ENCODE assay signal across 24 mouse cellular contexts in the genomic region with DNA sequence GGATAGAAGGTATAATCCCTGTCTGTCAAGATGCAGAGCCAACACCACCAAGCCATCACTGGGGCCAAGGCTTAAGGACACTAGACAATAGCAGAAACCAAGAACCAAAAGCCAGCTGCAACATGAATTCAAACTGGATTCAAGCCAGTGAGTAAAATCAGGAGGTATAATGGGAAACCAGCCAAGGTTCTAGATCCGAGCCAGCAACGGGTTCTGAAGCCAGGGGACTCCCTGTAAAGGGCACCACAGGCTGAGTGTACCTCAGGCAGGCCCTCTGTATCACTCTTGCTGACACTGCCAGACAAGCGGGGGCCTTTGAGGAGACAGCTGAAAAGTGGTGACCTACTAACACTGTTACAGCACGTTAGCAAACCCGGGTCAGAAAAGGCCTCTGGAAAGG. TPM values are rescaled to one million over a fixed set of nuclear protein-coding genes. Genes with fewer than 3 reads are reported as not detected.
DNase-seq lines count a peak whose midpoint lies in the region; ATAC-seq and TF ChIP-seq lines count a peak whose summit lies in the region.
"Had no signal": no experiment of that assay in that cellular context is flagged by ENCODE, and none has a peak within 500 bp of the region (broad histone marks: within the 10 kb centered on the region; RNA-seq: fewer than 3 reads in every experiment).

No protein-coding gene starts in this region.

- DNase-seq in adrenal gland, postnatal 10 days: peak; percentile 40
- DNase-seq in adrenal gland, postnatal 36 days: no peak
- DNase-seq in hindbrain, postnatal 0 days (ENCODE audit: low spot score): peak; percentile 15
- no peak for DNase-seq in neural tube, embryonic 10.5 days (ENCODE audit: extremely low spot score, low spot score)
- DNase-seq in limb, embryonic 10.5 days (ENCODE audit: low spot score): no peak
- DNase-seq: cerebellum, adult 9-10 months; gastrocnemius, postnatal 25 days; kidney, postnatal 25 days; lung, adult 18-20 months had no signal

- peaks cover 6% of the 10 kb centered on the region; the same call in 1 of the 2 replicates for H3K4me1 ChIP-seq in hindbrain, postnatal 0 days (ENCODE audit: insufficient read depth, low read length)
- H3K4me1 ChIP-seq in hindbrain, embryonic 12.5 days: peaks cover 20% of the 10 kb centered on the region
- H3K4me1 ChIP-seq in neural tube, embryonic 13.5 days (replicated peaks): peaks cover 36% of the 10 kb centered on the region
- H3K4me1 ChIP-seq in limb, embryonic 10.5 days: no peaks in the 10 kb centered on the region
- H3K4me1 ChIP-seq: megakaryocyte, embryonic 14.5 days had no signal

- no peak overlapping the region for H3K9ac ChIP-seq in hindbrain, postnatal 0 days (replicated peaks; ENCODE audit: low read length)
- no peak overlapping the region for H3K9ac ChIP-seq in hindbrain, embryonic 12.5 days
- H3K9ac ChIP-seq in neural tube, embryonic 13.5 days: no peak overlapping the region
- H3K9ac ChIP-seq: heart, embryonic 12.5 days; hindbrain, embryonic 15.5 days had no signal

- 39% methylated on average over 5 of the region's 5 CpGs for WGBS in hindbrain, postnatal 0 days
- 63% methylated on average over 5 of the region's 5 CpGs for WGBS in hindbrain, embryonic 12.5 days
- WGBS in neural tube, embryonic 13.5 days: 66% methylated on average over 5 of the region's 5 CpGs
- WGBS in limb, embryonic 10.5 days: 82% methylated on average over 5 of the region's 5 CpGs

- no peaks in the 10 kb centered on the region for H3K36me3 ChIP-seq in hindbrain, postnatal 0 days (ENCODE audit: insufficient read depth, low read length)
- H3K36me3 ChIP-seq in hindbrain, embryonic 12.5 days: no peaks in the 10 kb centered on the region
- no peaks in the 10 kb centered on the region for H3K36me3 ChIP-seq in neural tube, embryonic 13.5 days
- no peaks in the 10 kb centered on the region for H3K36me3 ChIP-seq in limb, embryonic 10.5 days
- H3K36me3 ChIP-seq: heart, embryonic 12.5 days; hindbrain, embryonic 15.5 days had no signal

- no peaks in the 10 kb centered on the region for H3K27me3 ChIP-seq in hindbrain, postnatal 0 days (ENCODE audit: insufficient read depth, low read length)
- no peaks in the 10 kb centered on the region for H3K27me3 ChIP-seq in hindbrain, embryonic 12.5 days
- H3K27me3 ChIP-seq in neural tube, embryonic 13.5 days: no peaks in the 10 kb centered on the region
- H3K27me3 ChIP-seq in limb, embryonic 10.5 days (ENCODE audit: low read depth, poor library complexity, severe bottlenecking): no peaks in the 10 kb centered on the region
- H3K27me3 ChIP-seq: heart, embryonic 12.5 days; hindbrain, embryonic 15.5 days had no signal

- H3K9me3 ChIP-seq in hindbrain, postnatal 0 days (ENCODE audit: low read length): no peaks in the 10 kb centered on the region
- no peaks in the 10 kb centered on the region for H3K9me3 ChIP-seq in hindbrain, embryonic 12.5 days (replicated peaks)
- H3K9me3 ChIP-seq in neural tube, embryonic 13.5 days: no peaks in the 10 kb centered on the region
- no peaks in the 10 kb centered on the region for H3K9me3 ChIP-seq in limb, embryonic 10.5 days (replicated peaks)
- H3K9me3 ChIP-seq: heart, embryonic 12.5 days; hindbrain, embryonic 15.5 days; megakaryocyte, embryonic 14.5 days had no signal

- no peak overlapping the region for H3K4me3 ChIP-seq in hindbrain, postnatal 0 days (ENCODE audit: low read length)
- H3K4me3 ChIP-seq in hindbrain, embryonic 12.5 days: no peak overlapping the region
- H3K4me3 ChIP-seq in neural tube, embryonic 13.5 days: no peak overlapping the region
- no peak overlapping the region for H3K4me3 ChIP-seq in limb, embryonic 10.5 days
- H3K4me3 ChIP-seq: erythroblast, embryonic 14.5 days; heart, embryonic 12.5 days; hindbrain, embryonic 15.5 days; megakaryocyte, embryonic 14.5 days had no signal

- ATAC-seq in hindbrain, postnatal 0 days: no peak
- ATAC-seq in hindbrain, embryonic 12.5 days (ENCODE audit: low FRiP score): no peak
- no peak for ATAC-seq in neural tube, embryonic 13.5 days (ENCODE audit: low read depth)
- ATAC-seq in erythroid progenitor cell, adult 5-6 weeks (replicated peaks; ENCODE audit: low FRiP score, poor library complexity, severe bottlenecking): no peak
- ATAC-seq: activated CD4-positive, CD25-positive, alpha-beta regulatory T cell, adult 4 months; CD4-positive, CD25-positive, alpha-beta regulatory T cell, adult 4 months; forebrain, embryonic 14.5 days; intestine, postnatal 0 days had no signal

- no peak overlapping the region for H3K4me2 ChIP-seq in hindbrain, postnatal 0 days (ENCODE audit: low read depth, low read length)
- H3K4me2 ChIP-seq in hindbrain, embryonic 12.5 days (replicated peaks): no peak overlapping the region
- H3K4me2 ChIP-seq in neural tube, embryonic 13.5 days: no peak overlapping the region
- H3K4me2 ChIP-seq: heart, embryonic 12.5 days; hindbrain, embryonic 15.5 days; liver, embryonic 11.5 days had no signal

- H3K27ac ChIP-seq in hindbrain, postnatal 0 days: peak overlapping the region; percentile 20; the same call in 1 of the 2 replicates
- H3K27ac ChIP-seq in hindbrain, embryonic 12.5 days: no peak overlapping the region
- peak overlapping the region; percentile 78; the same call in 1 of the 2 replicates for H3K27ac ChIP-seq in neural tube, embryonic 13.5 days (replicated peaks)
- 0 out of 2 replicates have a peak overlapping the region, but pooled peaks have one; percentile 25 for H3K27ac ChIP-seq in limb, embryonic 10.5 days
- H3K27ac ChIP-seq: hindbrain, embryonic 15.5 days; stomach, postnatal 0 days had no signal

- no peak for TF ChIP-seq CTCF in hindbrain, postnatal 0 days (IDR thresholded peaks at IDR 0.05; ENCODE audit: low read depth)

RNA-seq across cellular contexts. Expression of gene Gpr156, which starts 55.2 kb away (rescaled TPM):
- under 1 TPM; 0.24 to 0.48 TPM for total RNA-seq in adrenal gland, postnatal 10 days (2021)
- under 1 TPM; 0.10 to 0.13 TPM for total RNA-seq in adrenal gland, postnatal 36 days (2021)
- 3.2 and 4.3 TPM in 2 replicates for total RNA-seq in hindbrain, postnatal 0 days (2014; rRNA removed)
- polyA plus RNA-seq in hindbrain, postnatal 0 days (2015; fragmentation: Nextera tagmentation; extraction: Ambion mirVana): 1.9 and 2.4 TPM in 2 replicates
- polyA plus RNA-seq in hindbrain, embryonic 12.5 days (2016; fragmentation: Nextera tagmentation; extraction: Ambion mirVana): 5.4 and 5.6 TPM in 2 replicates
- 6.1 and 6.9 TPM in 2 replicates for polyA plus RNA-seq in neural tube, embryonic 13.5 days (2015; fragmentation: Nextera tagmentation; extraction: Ambion mirVana)
- polyA plus RNA-seq in limb, embryonic 10.5 days (2016; fragmentation: Nextera tagmentation; extraction: Ambion mirVana): 0.55 and 0.86 TPM in 2 replicates
- total RNA-seq in erythroid progenitor cell, adult 5-6 weeks (2015; ENCODE audit: low replicate concordance): not detected in 2 replicates
- not detected in 2 replicates for total RNA-seq in erythroid progenitor cell, adult 5-6 weeks (2017; ENCODE audit: low replicate concordance)
- total RNA-seq: common myeloid progenitor, adult 5-6 weeks; heart, postnatal 25 days had no signal
- polyA plus RNA-seq: activated CD4-positive, CD25-positive, alpha-beta regulatory T cell, adult 4 months; CD4-positive, CD25-positive, alpha-beta regulatory T cell, adult 4 months; erythroblast, embryonic 14.5 days; liver, embryonic 11.5 days had no signal

Comparison
In these comparisons a context has a peak if more than half of its experiments do, and no peak if none do; other contexts are left out.
1. DNase-seq: peak in adrenal gland, postnatal 10 days (single experiment) and hindbrain, postnatal 0 days (single experiment); none in adrenal gland, postnatal 36 days (0 of 2), neural tube, embryonic 10.5 days (single experiment) and limb, embryonic 10.5 days (single experiment).